Mouse (Mus musculus): ENCODE measurements around the gene Syncrip. TPM values are rescaled to one million over a fixed set of nuclear protein-coding genes. Genes with fewer than 3 reads are reported as not detected.

Syncrip gene
- polyA plus RNA-seq (2012; rRNA removed; ENCODE audit: low replicate concordance) = 1.2 and 1.8 TPM in 2 replicates

DNA sequence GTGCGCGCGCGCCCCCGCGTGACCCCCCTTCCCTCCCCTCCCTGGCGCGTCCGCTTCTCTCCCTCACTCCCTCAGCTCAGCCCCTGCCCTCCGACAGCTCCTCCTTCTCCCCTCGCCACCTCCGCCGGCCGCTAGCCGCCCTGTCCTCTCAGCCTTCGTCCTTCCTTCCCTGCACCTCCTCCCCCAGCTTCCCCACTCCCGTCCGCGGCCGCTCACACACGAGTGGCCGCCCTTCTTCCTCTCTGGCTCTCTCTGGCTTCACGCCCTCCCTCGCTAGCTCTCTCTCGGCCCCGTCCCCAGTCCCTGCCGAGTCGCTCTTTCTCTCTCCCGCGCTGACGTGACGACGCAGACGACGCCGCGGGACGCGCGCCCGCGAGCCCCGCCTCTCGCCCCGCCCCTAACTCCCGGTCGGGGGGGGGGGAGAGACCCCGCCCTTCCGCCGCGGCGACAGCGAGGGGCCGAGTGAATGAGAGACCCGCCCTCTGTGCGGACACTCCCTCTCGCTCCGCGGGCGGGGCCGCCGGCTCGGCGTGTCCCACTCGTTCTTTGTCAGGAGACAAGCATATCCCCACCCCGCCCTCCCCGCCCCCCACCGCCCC lies at the start of gene Syncrip:
TSS of gene Syncrip (minus strand) at position 345 of the 599 bp plus-strand sequence.

GRCm38 (mm10) chr9:88438555-88439237 lies 43.7 kb downstream of the Syncrip start, which contains the start of gene Snx14:
Gene Snx14, minus strand, starts transcription at chr9:88438958.

Other genes with a start within 250 kb of the Syncrip start
- gene Nt5e, start 155.4 kb downstream of the Syncrip start, polyA plus RNA-seq (2012; rRNA removed; ENCODE audit: low replicate concordance) = 3.0 and 6.7 TPM in 2 replicates
- 6.7 and 7.4 TPM in 2 replicates for gene Snx14, start 43.6 kb downstream of the Syncrip start, polyA plus RNA-seq (2012; rRNA removed; ENCODE audit: low replicate concordance)
- 0.44 TPM in 1 of 2 replicates, not detected in the other for gene Gm20537, start 26.0 kb downstream of the Syncrip start, polyA plus RNA-seq (2012; rRNA removed; ENCODE audit: low replicate concordance)
- 1.1 and 1.3 TPM in 2 replicates for gene Zfp949, start 65.4 kb upstream of the Syncrip start, polyA plus RNA-seq (2012; rRNA removed; ENCODE audit: low replicate concordance)
- gene Trim43a, start 98.3 kb upstream of the Syncrip start, polyA plus RNA-seq (2012; rRNA removed; ENCODE audit: low replicate concordance) = not detected in 2 replicates
- gene Mthfsl, start 237.7 kb upstream of the Syncrip start, polyA plus RNA-seq (2012; rRNA removed; ENCODE audit: low replicate concordance) = 3.0 and 7.4 TPM in 2 replicates
- gene Bcl2a1d, start 249.3 kb upstream of the Syncrip start, polyA plus RNA-seq (2012; rRNA removed; ENCODE audit: low replicate concordance) = 0.65 and 0.93 TPM in 2 replicates